Mouse (Mus musculus) Patski (cell line): Measurements from ENCODE around the gene Otulin. TPM values are rescaled to one million over a fixed set of nuclear protein-coding genes. Genes with fewer than 3 reads are reported as not detected.

ENCODE experiments used
- ATAC-seq: fragments of 100-300 bp; one replicate; pipeline ENCODE4 v1.8.0; 2021
- CTCF ChIA-PET: fragments of 350-600 bp; sonication (Branson Sonifier 250); formaldehyde crosslinking; loops from one replicate; lab custom pipeline; 2022; ENCODE audit warnings: inconsistent platforms; lab: Charles Lee
- POLR2A ChIA-PET: fragments of 350-600 bp; sonication (Branson Sonifier 250); formaldehyde crosslinking; loops from one replicate; lab custom pipeline; 2022; ENCODE audit warnings: antibody characterized with exemption, inconsistent platforms; lab: Charles Lee
- DNase-seq: peaks from one replicate; pipeline ENCODE4 v3.0.0-alpha.2; 2011; ENCODE audit warnings: low read depth, low spot score
- H3K27me3 ChIP-seq: fragments of 371-371 bp; one replicate; pipeline ENCODE4 v1.5.1; 2021
- CTCF ChIP-seq: fragments of 100-300 bp; IDR thresholded peaks from one replicate; pipeline ENCODE4 v1.5.1; 2021
- in situ Hi-C: fragments of 300-500 bp; cut with MboI; formaldehyde crosslinking; loops from 3 replicates; pipeline ENCODE4 v1.11.1; 2018; ENCODE audit warnings: low pct_unique_long_range_greater_than_20kb, mixed read lengths
- polyA plus RNA-seq: library from polyadenylated mRNA; unstranded; gene quantifications from one replicate; pipeline ENCODE4 v1.2.3, GENCODE M21; 2021

Otulin gene
- polyA plus RNA-seq, 1 experiment from 2014 or later: 42.4 TPM

DNA sequence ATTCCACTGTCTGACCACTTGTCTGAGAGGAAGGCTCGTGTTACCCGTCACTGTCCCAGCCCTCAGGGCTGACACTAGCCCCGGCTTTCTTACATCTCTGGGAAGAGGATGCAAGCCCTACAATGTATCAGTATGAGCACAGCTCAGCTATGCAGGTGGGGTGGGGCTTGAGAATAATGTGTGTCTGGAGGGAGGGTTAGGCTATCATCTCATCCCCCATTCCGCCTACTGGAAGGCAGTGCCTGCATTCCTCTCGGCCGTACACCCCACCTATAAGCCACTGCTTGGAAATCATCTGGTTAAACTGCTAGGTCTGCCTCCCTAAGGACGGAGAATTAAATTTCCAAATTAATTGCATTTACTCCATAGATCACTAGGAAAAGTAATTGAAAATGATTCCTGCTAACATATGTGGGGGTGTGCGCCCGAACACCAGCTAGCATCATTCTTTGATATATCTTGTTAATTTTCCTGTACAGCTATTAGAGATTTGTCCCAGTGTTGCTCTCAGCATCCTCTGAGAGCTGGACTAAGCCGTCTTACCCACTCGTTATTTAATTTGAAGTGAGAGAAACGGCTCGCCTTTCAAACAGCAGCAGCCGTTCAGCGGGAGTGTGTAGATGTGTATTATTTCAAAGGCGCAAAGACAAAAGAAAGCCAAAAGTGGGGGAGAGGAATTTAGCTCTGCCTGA is 71.9 kb downstream of the Otulin start:
- TF ChIP-seq CTCF: no peak
- in situ Hi-C loops: no loop called here
- DNase-seq (no peak), ATAC-seq (no peak)
- CTCF ChIA-PET: interaction anchor here (1.2 to 2.6 kb wide), 2 partner anchors 10 to 17 kb away, joined by 4 to 8 read pairs; no protein-coding TSS in a partner anchor
- POLR2A ChIA-PET: no interaction called here
- no peaks in the 10 kb centered on the region for H3K27me3 ChIP-seq

DNA sequence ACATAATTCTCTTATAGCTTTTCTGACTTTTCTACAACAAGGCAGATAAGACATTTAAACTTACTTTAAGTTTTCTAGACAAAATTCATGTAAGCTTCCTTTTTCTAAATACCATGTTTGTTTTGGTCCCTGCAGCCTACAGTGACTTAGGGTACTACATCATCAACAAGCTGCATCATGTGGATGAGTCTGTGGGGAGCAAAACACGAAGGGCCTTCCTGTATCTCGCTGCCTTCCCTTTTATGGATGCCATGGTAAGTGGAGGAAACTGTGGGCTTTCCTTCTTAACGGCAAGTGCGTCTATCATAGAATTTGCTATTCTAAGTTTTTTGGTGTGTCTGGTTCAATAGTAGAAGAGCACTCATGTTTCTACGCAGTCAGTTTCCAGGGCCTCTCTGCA is 76.9 kb downstream of the Otulin start:
- DNase-seq (no peak), ATAC-seq (no peak)
- CTCF ChIA-PET: interaction anchor here (1.2 to 3.3 kb wide), 3 partner anchors 9 to 13 kb away, joined by 3 to 17 read pairs (median 4); no protein-coding TSS in a partner anchor
- in situ Hi-C loops: no loop called here
- no peaks in the 10 kb centered on the region for H3K27me3 ChIP-seq
- POLR2A ChIA-PET: interaction anchor here (0.6 kb wide), 1 partner anchor 17 kb away, joined by 8 read pairs; no protein-coding TSS in a partner anchor
- no peak for TF ChIP-seq CTCF

DNA sequence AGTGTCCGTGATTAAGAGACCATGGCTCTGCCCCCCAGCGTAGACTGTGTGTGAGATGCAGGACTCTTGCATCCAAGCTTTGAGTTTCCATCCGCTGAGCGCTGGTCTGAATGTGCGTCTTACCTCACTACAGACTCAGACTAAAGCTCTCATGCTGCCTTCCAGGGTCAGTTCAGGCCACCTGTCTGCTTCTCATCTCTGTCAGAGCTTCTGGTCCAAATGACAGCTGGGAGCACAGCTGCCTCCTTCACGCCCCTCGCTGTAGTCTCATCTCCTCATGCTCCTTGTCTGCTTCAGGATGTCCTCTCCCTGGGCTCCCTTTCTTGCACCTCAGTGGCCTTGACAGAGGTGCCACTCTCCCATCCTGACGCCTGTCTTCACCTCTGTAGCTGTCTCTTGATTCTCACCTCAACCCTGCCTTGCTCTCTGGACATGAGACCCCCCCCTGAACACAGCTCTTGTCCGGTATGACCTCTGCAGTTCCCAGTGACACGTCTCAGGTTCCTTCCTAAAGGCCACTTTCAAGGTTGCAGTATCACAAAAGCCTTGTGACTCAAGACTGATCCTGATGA is 78.3 kb downstream of the Otulin start:
- DNase-seq: no peak
- ATAC-seq: no peak
- H3K27me3 ChIP-seq: no peaks in the 10 kb centered on the region
- TF ChIP-seq CTCF: no peak
- in situ Hi-C loops: no loop called here
- ChIA-PET CTCF (interaction anchor here (1.5 to 3.3 kb wide), 3 partner anchors 11 to 38 kb away, joined by 5 to 17 read pairs (median 8); no protein-coding TSS in a partner anchor), POLR2A (interaction anchor here (0.7 kb wide), 1 partner anchor 11 kb away, joined by 3 read pairs; no protein-coding TSS in a partner anchor)

DNA sequence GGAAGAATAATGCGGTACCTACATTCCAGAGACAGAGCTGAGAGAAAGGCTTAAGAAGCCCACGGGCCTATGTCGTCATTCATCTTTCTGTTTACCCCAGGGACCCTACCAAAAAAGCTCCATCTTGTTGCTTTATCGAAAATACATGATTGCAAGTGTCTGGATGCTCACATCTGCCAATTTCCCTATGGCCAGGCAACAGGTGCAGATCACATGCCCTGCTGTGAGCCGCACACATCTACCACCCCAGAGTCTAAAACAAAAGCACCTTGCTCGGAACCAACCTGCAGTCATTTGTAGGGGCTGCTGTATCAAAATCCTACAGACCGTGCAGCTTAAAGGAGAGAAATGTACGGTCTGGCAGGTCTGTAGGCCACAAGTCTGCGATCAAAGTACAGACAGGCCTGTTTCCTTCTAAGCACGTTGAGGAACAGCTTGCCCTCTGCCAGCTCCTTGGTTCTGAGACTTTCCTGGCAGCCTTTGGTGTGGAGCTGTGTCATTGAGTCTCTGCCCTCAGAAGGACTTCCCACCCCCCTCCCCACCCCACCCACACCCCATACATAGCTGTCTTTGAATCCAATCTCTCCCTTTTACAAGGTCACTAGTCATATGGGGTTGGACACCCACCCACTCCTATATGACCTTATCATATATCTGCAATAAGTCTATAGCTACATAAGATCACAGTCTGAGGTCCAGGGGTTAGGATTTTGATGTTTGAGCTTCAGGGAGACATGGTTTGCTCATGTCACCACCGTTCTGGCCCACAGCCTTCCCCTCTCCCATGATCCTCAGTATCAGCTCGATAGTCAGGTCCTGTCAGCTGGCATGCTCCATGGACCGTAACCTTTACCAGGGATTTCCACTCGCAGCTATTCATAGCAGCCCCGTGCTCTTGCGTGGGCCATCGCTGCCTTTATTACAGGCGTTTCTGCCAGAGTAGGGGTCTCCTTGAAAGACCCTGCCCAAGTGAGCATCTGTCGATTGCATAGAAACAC is 79.1 kb downstream of the Otulin start:
- in situ Hi-C loops: no loop called here
- H3K27me3 ChIP-seq: no peaks in the 10 kb centered on the region
- no peak for DNase-seq
- POLR2A ChIA-PET: interaction anchor here (0.7 kb wide), 2 partner anchors 11 to 20 kb away, joined by 3 read pairs; no protein-coding TSS in a partner anchor
- ATAC-seq: no peak
- TF ChIP-seq CTCF: no peak
- CTCF ChIA-PET: interaction anchor here (1.5 to 3.3 kb wide), 3 partner anchors 10 to 39 kb away, joined by 5 to 17 read pairs (median 8); no protein-coding TSS in a partner anchor

DNA sequence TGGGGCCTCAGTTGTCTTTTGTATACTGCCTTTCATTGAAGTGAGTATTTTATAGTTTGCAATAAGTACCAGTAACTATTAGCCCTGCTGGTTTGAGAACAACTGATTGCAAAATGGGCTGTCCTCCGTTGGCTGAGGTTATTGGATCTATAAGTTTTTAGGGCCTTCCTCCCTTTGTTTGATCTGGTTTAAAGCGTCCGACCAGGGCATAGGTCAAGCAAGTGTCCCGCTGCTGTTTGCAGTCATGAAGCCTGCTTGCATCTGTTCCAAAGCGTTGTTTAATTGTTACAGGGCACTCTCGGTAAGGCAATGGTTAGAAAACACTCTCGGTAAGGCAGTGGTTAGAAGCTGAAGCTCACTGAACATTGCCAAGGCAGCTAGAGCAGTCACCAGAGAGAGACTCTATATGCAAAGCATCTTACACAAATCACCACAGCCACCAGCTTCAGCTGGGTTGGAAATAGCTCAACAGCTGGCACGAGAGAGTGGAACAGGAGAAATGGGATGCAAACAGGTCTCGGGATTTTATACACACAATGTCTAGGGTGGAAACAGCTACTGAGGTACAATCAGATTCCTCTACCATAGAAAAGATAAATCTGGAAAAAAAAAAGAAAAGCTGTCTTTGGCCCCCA is 80.0 kb downstream of the Otulin start:
- DNase-seq (no peak), ATAC-seq (no peak)
- no peaks in the 10 kb centered on the region for H3K27me3 ChIP-seq
- CTCF ChIA-PET: interaction anchor here (1.5 to 2.3 kb wide), 2 partner anchors 14 to 40 kb away, joined by 5 to 8 read pairs; no protein-coding TSS in a partner anchor
- in situ Hi-C loops: no loop called here
- no peak for TF ChIP-seq CTCF
- POLR2A ChIA-PET: interaction anchor here (0.7 kb wide), 1 partner anchor 19 kb away, joined by 3 read pairs; no protein-coding TSS in a partner anchor

DNA sequence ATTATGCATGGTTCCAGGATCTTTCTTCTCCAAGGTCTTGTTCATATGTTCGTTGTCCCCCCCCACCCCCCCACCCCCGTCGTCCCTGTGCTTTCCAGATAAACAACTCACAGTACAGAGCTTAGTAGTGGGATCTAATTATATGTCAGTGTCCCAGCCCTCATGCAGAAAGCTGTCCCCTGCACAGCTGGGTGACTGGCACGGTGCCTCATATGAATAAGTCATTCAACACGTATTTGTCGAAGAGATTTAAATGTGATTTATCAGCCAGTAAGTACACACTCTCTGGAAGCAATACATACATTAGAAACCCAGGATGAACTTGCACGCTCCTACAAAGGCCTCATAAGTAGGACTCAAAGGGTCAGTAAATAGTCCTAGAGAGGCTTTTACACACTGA is 80.6 kb downstream of the Otulin start:
- DNase-seq: no peak
- POLR2A ChIA-PET: no interaction called here
- CTCF ChIA-PET: interaction anchor here (1.2 kb wide), 1 partner anchor 217 kb away, joined by 3 read pairs; no protein-coding TSS in a partner anchor
- in situ Hi-C loops: no loop called here
- TF ChIP-seq CTCF: no peak
- H3K27me3 ChIP-seq: no peaks in the 10 kb centered on the region
- ATAC-seq: no peak

DNA sequence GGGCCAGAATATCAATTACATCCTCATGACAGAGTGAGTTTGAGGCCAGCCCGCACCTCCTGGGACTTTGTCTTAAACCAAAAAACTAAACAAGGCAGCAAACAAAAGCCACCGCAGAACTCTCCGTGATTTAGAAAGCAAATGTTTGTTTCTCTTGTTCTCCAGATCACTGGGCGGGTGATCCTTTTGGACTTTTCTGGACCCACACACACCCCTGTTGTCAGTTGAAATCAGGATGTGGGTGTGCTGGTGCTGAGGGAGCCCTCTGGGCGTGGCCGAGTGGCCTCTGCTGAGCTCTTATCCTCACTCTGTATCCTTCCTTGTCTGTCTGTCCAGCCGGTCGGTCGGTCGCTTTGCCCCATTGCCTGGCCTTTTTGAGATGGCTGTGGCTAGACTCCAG is 81.4 kb downstream of the Otulin start:
- in situ Hi-C loops: no loop called here
- ChIA-PET POLR2A (no interaction called here), CTCF (interaction anchor here (1.2 kb wide), 1 partner anchor 216 kb away, joined by 3 read pairs; no protein-coding TSS in a partner anchor)
- TF ChIP-seq CTCF: no peak
- DNase-seq (no peak), ATAC-seq (no peak)
- H3K27me3 ChIP-seq: no peaks in the 10 kb centered on the region

DNA sequence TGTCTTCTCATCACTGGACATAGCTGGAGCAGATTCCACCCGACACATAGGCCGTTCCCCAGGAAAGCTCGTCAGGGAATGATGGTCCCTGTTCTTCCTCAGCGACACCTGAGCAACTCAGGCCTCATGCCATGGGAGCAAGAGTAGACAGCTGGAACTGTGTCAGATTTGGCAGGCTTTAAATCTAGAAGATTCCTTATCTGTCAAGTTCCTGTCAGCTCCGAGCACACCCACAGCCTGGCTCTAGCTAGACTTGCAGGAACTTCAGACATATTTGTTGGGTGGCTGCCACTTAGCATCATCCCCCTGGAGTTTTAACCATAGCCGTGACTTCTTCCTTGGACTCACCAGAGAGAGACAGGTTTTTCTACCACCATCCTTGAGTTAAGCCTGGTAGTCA is 82.4 kb downstream of the Otulin start:
- no peaks in the 10 kb centered on the region for H3K27me3 ChIP-seq
- DNase-seq (no peak), ATAC-seq (no peak)
- ChIA-PET CTCF (interaction anchor here (1.5 kb wide), 1 partner anchor 41 kb away, joined by 3 read pairs; no protein-coding TSS in a partner anchor), POLR2A (no interaction called here)
- in situ Hi-C loops: no loop called here
- no peak for TF ChIP-seq CTCF

DNA sequence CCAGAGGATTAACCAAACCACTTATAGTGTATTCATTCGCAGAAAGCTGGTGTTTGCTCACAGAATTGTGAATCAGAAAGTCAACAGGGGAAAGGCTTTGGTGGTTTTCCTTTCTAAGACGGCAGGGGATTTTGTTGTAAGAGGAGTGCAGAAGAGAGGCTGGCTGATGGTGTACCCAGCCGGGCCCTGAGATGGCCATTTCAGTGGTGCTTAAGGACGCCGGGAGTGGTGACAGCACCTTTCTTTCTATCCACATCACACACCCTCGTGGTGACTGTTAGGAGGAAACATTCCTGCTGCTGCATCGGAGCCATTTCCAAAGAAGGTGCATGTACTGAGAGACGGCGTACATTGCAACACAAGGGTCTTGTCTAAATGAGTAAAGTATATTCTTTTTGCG is 85.3 kb downstream of the Otulin start:
- no peak for TF ChIP-seq CTCF
- no peak for DNase-seq
- ChIA-PET CTCF (no interaction called here), POLR2A (interaction anchor here (0.8 kb wide), 1 partner anchor 8 kb away, joined by 5 read pairs; no protein-coding TSS in a partner anchor)
- H3K27me3 ChIP-seq: no peaks in the 10 kb centered on the region
- in situ Hi-C loops: no loop called here
- ATAC-seq: no peak
